Mouse (Mus musculus): ENCODE measurements at regions not wholly inside any gene's neighbourhood (a gene's known extent, or its start where the extent isn't known, plus 50 kb on each side); places are given as distances from the start of the nearest gene placed in this dataset.
A peak's percentile ranks its signal among the peaks of the same experiment; 100 is the strongest.
"Not testable (repeated sequence)": the region's sequence is repeated elsewhere in the genome, so short reads cannot be mapped to it uniquely, and the experiment has no call there.

- not testable (repeated sequence) for H3K9me3 ChIP-seq; H3K27ac ChIP-seq (replicated peaks); H3K9ac ChIP-seq; H3K4me3 ChIP-seq; ATAC-seq (ENCODE audit: low FRiP score, low read depth); H3K27me3 ChIP-seq; H3K4me1 ChIP-seq (replicated peaks); H3K36me3 ChIP-seq; H3K4me2 ChIP-seq
- 89% methylated on average over 11 of the region's 11 CpGs for WGBS
Measured at GRCm38 (mm10) chr5:3141841-3142240, 199.4 kb upstream of the Cdk6 start.

GRCm38 (mm10) chr5:3146544-3147295 lies 194.6 kb upstream of the Cdk6 start:
- not testable (repeated sequence) for H3K4me3 ChIP-seq; H3K4me1 ChIP-seq (replicated peaks); H3K9me3 ChIP-seq; H3K4me2 ChIP-seq; H3K9ac ChIP-seq; H3K27ac ChIP-seq (replicated peaks); H3K36me3 ChIP-seq; H3K27me3 ChIP-seq
- peak; percentile 60; the same call in 1 of the 2 replicates for ATAC-seq (ENCODE audit: low FRiP score, low read depth)
- WGBS, result 49% methylated on average over 10 of the region's 11 CpGs

GRCm38 (mm10) chr5:3149886-3150285 lies 191.4 kb upstream of the Cdk6 start:
- not testable (repeated sequence) for ATAC-seq (ENCODE audit: low FRiP score, low read depth); H3K4me3 ChIP-seq; H3K4me1 ChIP-seq (replicated peaks); H3K9ac ChIP-seq; H3K27ac ChIP-seq (replicated peaks); H3K9me3 ChIP-seq; H3K27me3 ChIP-seq; H3K36me3 ChIP-seq; H3K4me2 ChIP-seq
- 27% methylated on average over 5 of the region's 5 CpGs for WGBS

GRCm38 (mm10) chr5:3150766-3151165 lies 190.5 kb upstream of the Cdk6 start:
- 20% methylated on average over 4 of the region's 4 CpGs for WGBS
- not testable (repeated sequence) for ATAC-seq (ENCODE audit: low FRiP score, low read depth)

GRCm38 (mm10) chr5:3151534-3152148 lies 189.6 kb upstream of the Cdk6 start:
- H3K9me3 ChIP-seq; H3K27ac ChIP-seq (replicated peaks); H3K9ac ChIP-seq; H3K4me1 ChIP-seq (replicated peaks); H3K36me3 ChIP-seq; H3K27me3 ChIP-seq; ATAC-seq (ENCODE audit: low FRiP score, low read depth): not testable (repeated sequence)
- Histone ChIP-seq H3K4me2 (peak overlapping the region; percentile 78), H3K4me3 (peak overlapping the region; percentile 41)
- WGBS, result 2% methylated on average over 12 of the region's 12 CpGs

More at GRCm38 (mm10) chr5:3150766-3151165, 190.5 kb upstream of the Cdk6 start:
- not testable (repeated sequence) for H3K4me2 ChIP-seq; H3K36me3 ChIP-seq; H3K4me1 ChIP-seq (replicated peaks); H3K9ac ChIP-seq; H3K9me3 ChIP-seq; H3K27me3 ChIP-seq; H3K4me3 ChIP-seq; H3K27ac ChIP-seq (replicated peaks)

- not testable (repeated sequence) for H3K9me3 ChIP-seq; H3K27ac ChIP-seq (replicated peaks); H3K27me3 ChIP-seq; H3K36me3 ChIP-seq; H3K4me1 ChIP-seq (replicated peaks)
- WGBS, result 18% methylated on average over 26 of the region's 26 CpGs
- H3K4me3 ChIP-seq, result peak overlapping the region; percentile 41
- peak; percentile 90 for ATAC-seq (ENCODE audit: low FRiP score, low read depth)
- H3K9ac ChIP-seq, result peak overlapping the region; percentile 40
- peak overlapping the region; percentile 78 for H3K4me2 ChIP-seq
Measured at GRCm38 (mm10) chr5:3152149-3152865, 189.0 kb upstream of the Cdk6 start.

- not testable (repeated sequence) for H3K36me3 ChIP-seq; H3K4me3 ChIP-seq; H3K27me3 ChIP-seq; H3K27ac ChIP-seq (replicated peaks); ATAC-seq (ENCODE audit: low FRiP score, low read depth); H3K9me3 ChIP-seq; H3K4me2 ChIP-seq; H3K4me1 ChIP-seq (replicated peaks); H3K9ac ChIP-seq
- 97% methylated on average over 2 of the region's 2 CpGs for WGBS
Measured at GRCm38 (mm10) chr5:3165511-3165910, 175.8 kb upstream of the Cdk6 start.

- H3K9me3 ChIP-seq; H3K36me3 ChIP-seq; H3K4me1 ChIP-seq (replicated peaks); H3K4me3 ChIP-seq; ATAC-seq (ENCODE audit: low FRiP score, low read depth); H3K27ac ChIP-seq (replicated peaks); H3K9ac ChIP-seq; H3K4me2 ChIP-seq; H3K27me3 ChIP-seq: not testable (repeated sequence)
- WGBS, result 88% methylated on average over 2 of the region's 2 CpGs
Measured at GRCm38 (mm10) chr5:3166496-3166895, 174.8 kb upstream of the Cdk6 start.

- H3K36me3 ChIP-seq; H3K27ac ChIP-seq (replicated peaks); H3K9ac ChIP-seq; ATAC-seq (ENCODE audit: low FRiP score, low read depth); H3K9me3 ChIP-seq; H3K4me2 ChIP-seq; H3K4me1 ChIP-seq (replicated peaks); H3K4me3 ChIP-seq; H3K27me3 ChIP-seq: not testable (repeated sequence)
- 89% methylated on average over 13 of the region's 13 CpGs for WGBS
Measured at GRCm38 (mm10) chr5:3193592-3193991, 147.7 kb upstream of the Cdk6 start.

- WGBS, result 69% methylated on average over 16 of the region's 16 CpGs
- H3K4me1 ChIP-seq (replicated peaks), result no peaks in the 10 kb centered on the region
Measured at GRCm38 (mm10) chr5:3197952-3198841, 143.1 kb upstream of the Cdk6 start.

GRCm38 (mm10) chr5:3198869-3199550 lies 142.3 kb upstream of the Cdk6 start:
- 80% methylated on average over 7 of the region's 7 CpGs for WGBS
- H3K4me1 ChIP-seq (replicated peaks); H3K4me3 ChIP-seq: not testable (repeated sequence)

More at GRCm38 (mm10) chr5:3197952-3198841, 143.1 kb upstream of the Cdk6 start:
- Histone ChIP-seq H3K27ac (replicated peaks) (no peak overlapping the region), H3K27me3 (no peaks in the 10 kb centered on the region), H3K9ac (no peak overlapping the region), H3K36me3 (no peaks in the 10 kb centered on the region), H3K4me3 (no peak overlapping the region), H3K9me3 (no peaks in the 10 kb centered on the region), H3K4me2 (no peak overlapping the region)
- ATAC-seq (ENCODE audit: low FRiP score, low read depth), result no peak

More at GRCm38 (mm10) chr5:3198869-3199550, 142.3 kb upstream of the Cdk6 start:
- H3K9ac ChIP-seq; H3K27ac ChIP-seq (replicated peaks); H3K9me3 ChIP-seq; H3K27me3 ChIP-seq; H3K36me3 ChIP-seq; H3K4me2 ChIP-seq; ATAC-seq (ENCODE audit: low FRiP score, low read depth): not testable (repeated sequence)

Data from hindbrain, embryonic 15.5 days (tissue).